Mouse (Mus musculus) left cerebral cortex, adult 2 months (tissue): ENCODE measurements around the gene Foxp1. TPM values are rescaled to one million over a fixed set of nuclear protein-coding genes. Genes with fewer than 3 reads are reported as not detected.
A peak's percentile ranks its signal among the peaks of the same experiment; 100 is the strongest.

ENCODE experiments used
- DNase-seq, 2 experiments: peaks; one replicate each; pipeline ENCODE4 v3.0.0; 2021 to 2022; ENCODE audit warnings: low spot score in 2 of 2, mixed read lengths in 1 of 2; ENCODE audit errors: extremely low spot score in 1 of 2
- H3K27ac ChIP-seq: fragments of 200-600 bp; 2 replicates; pipeline ENCODE4 v1.8.1; 2022
- H3K4me3 ChIP-seq: fragments of 200-600 bp; 2 replicates; pipeline ENCODE4 v1.8.1; 2022
- CTCF ChIP-seq: fragments of 200-600 bp; IDR thresholded peaks from 2 replicates; pipeline ENCODE4 v1.8.1; 2022; ENCODE audit warnings: antibody characterized with exemption, mild to moderate bottlenecking, moderate library complexity
- intact Hi-C: fragments of 180-260 bp; cut with DNase I; formaldehyde crosslinking; loops from one replicate; pipeline ENCODE4 v1.15.1; 2025
- total RNA-seq, 2 experiments: library from RNA; stranded (reverse); gene quantifications; 2 replicates each; pipeline ENCODE4 v1.2.3; 2021

Gene Foxp1
- total RNA-seq, 2 experiments from 2014 or later, result 133 to 139 TPM

GRCm38 (mm10) chr6:99004255-99004997 is 518.1 kb downstream of the Foxp1 start:
- DNase-seq, result no peak
- no peak overlapping the region for H3K27ac ChIP-seq
- no peak for TF ChIP-seq CTCF
- H3K4me3 ChIP-seq, result no peak overlapping the region
- intact Hi-C loops, result no loop called here

GRCm38 (mm10) chr6:99003108-99003709 is 519.3 kb downstream of the Foxp1 start:
- H3K4me3 ChIP-seq, result no peak overlapping the region
- no peak for DNase-seq
- intact Hi-C loops, result no loop called here
- H3K27ac ChIP-seq, result no peak overlapping the region
- TF ChIP-seq CTCF, result no peak

GRCm38 (mm10) chr6:99001637-99002036 is 520.9 kb downstream of the Foxp1 start:
- intact Hi-C loops, result no loop called here
- Histone ChIP-seq H3K27ac (peak overlapping the region; percentile 71), H3K4me3 (no peak overlapping the region)
- no peak for DNase-seq
- TF ChIP-seq CTCF, result no peak

GRCm38 (mm10) chr6:98998971-98999932 is 523.3 kb downstream of the Foxp1 start:
- Histone ChIP-seq H3K27ac (peak overlapping the region; percentile 71), H3K4me3 (peak overlapping the region; percentile 38)
- no peak for DNase-seq
- no peak for TF ChIP-seq CTCF
- intact Hi-C loops, result no loop called here

- no peak for TF ChIP-seq CTCF
- no peak for DNase-seq
- H3K4me3 ChIP-seq, result no peak overlapping the region
- no peak overlapping the region for H3K27ac ChIP-seq
- intact Hi-C loops, result no loop called here
Observed at GRCm38 (mm10) chr6:98997742-98998141, 524.8 kb downstream of the Foxp1 start.

- intact Hi-C loops, result no loop called here
- H3K4me3 ChIP-seq, result no peak overlapping the region
- TF ChIP-seq CTCF, result no peak
- no peak overlapping the region for H3K27ac ChIP-seq
- no peak for DNase-seq
Observed at GRCm38 (mm10) chr6:98996822-98997221, 525.7 kb downstream of the Foxp1 start.

- DNase-seq, result no peak
- intact Hi-C loops, result no loop called here
- TF ChIP-seq CTCF, result no peak
- no peak overlapping the region for H3K27ac ChIP-seq
- H3K4me3 ChIP-seq, result no peak overlapping the region
Observed at GRCm38 (mm10) chr6:98996346-98996745, 526.2 kb downstream of the Foxp1 start.

- intact Hi-C loops, result no loop called here
- no peak for TF ChIP-seq CTCF
- Histone ChIP-seq H3K4me3 (no peak overlapping the region), H3K27ac (no peak overlapping the region)
- no peak for DNase-seq
Observed at GRCm38 (mm10) chr6:98995681-98996080, 526.8 kb downstream of the Foxp1 start.

GRCm38 (mm10) chr6:98994902-98995301 is 527.6 kb downstream of the Foxp1 start:
- no peak for TF ChIP-seq CTCF
- DNase-seq, result no peak
- Histone ChIP-seq H3K4me3 (no peak overlapping the region), H3K27ac (0 out of 2 replicates have a peak overlapping the region, but pooled peaks have one; percentile 16)
- intact Hi-C loops, result no loop called here

- Histone ChIP-seq H3K4me3 (no peak overlapping the region), H3K27ac (no peak overlapping the region)
- no peak for TF ChIP-seq CTCF
- intact Hi-C loops, result no loop called here
- DNase-seq, result no peak
Observed at GRCm38 (mm10) chr6:98994104-98994787, 528.3 kb downstream of the Foxp1 start.

GRCm38 (mm10) chr6:98993231-98993630 is 529.3 kb downstream of the Foxp1 start:
- TF ChIP-seq CTCF, result no peak
- intact Hi-C loops, result no loop called here

GRCm38 (mm10) chr6:98992772-98993147 is 529.8 kb downstream of the Foxp1 start:
- DNase-seq, result no peak
- H3K27ac ChIP-seq, result no peak overlapping the region
- H3K4me3 ChIP-seq, result no peak overlapping the region
- TF ChIP-seq CTCF, result no peak
- intact Hi-C loops, result no loop called here

More at GRCm38 (mm10) chr6:98993231-98993630, 529.3 kb downstream of the Foxp1 start:
- Histone ChIP-seq H3K4me3 (no peak overlapping the region), H3K27ac (no peak overlapping the region)
- DNase-seq, result no peak
